Mouse (Mus musculus): ENCODE data around the gene Tasp1. TPM values are rescaled to one million over a fixed set of nuclear protein-coding genes. Genes with fewer than 3 reads are reported as not detected.
"Not testable (repeated sequence)": the region's sequence is repeated elsewhere in the genome, so short reads cannot be mapped to it uniquely, and the experiment has no call there.

Tasp1 gene
- total RNA-seq, 2 experiments from 2014 or later: 27.5 to 30.8 TPM

GRCm38 (mm10) chr2:139906441-139907157 lies 160.0 kb downstream of the Tasp1 start:
- DNase-seq (ENCODE audit: extremely low spot score in 1 of 2, low spot score in 1 of 2): no peak

GRCm38 (mm10) chr2:139891405-139892089 lies 175.1 kb downstream of the Tasp1 start:
- no peak for DNase-seq (ENCODE audit: extremely low spot score in 1 of 2, low spot score in 1 of 2)

GRCm38 (mm10) chr2:139884264-139884637 lies 182.4 kb downstream of the Tasp1 start:
- no peak for DNase-seq (ENCODE audit: extremely low spot score in 1 of 2, low spot score in 1 of 2)

GRCm38 (mm10) chr2:139883581-139884263 lies 182.9 kb downstream of the Tasp1 start:
- DNase-seq (ENCODE audit: extremely low spot score in 1 of 2, low spot score in 1 of 2): peak; percentile 15 to 42

- DNase-seq (ENCODE audit: extremely low spot score in 1 of 2, low spot score in 1 of 2): no peak
Observed at GRCm38 (mm10) chr2:139878052-139878621, 188.5 kb downstream of the Tasp1 start.

- no peak for DNase-seq (ENCODE audit: extremely low spot score in 1 of 2, low spot score in 1 of 2)
Observed at GRCm38 (mm10) chr2:139875876-139876275, 190.7 kb downstream of the Tasp1 start.

- no peak for DNase-seq (ENCODE audit: extremely low spot score in 1 of 2, low spot score in 1 of 2)
Observed at GRCm38 (mm10) chr2:139874173-139874572, 192.4 kb downstream of the Tasp1 start.

GRCm38 (mm10) chr2:139873762-139874161 lies 192.8 kb downstream of the Tasp1 start:
- DNase-seq (ENCODE audit: extremely low spot score in 1 of 2, low spot score in 1 of 2): no peak

- not testable (repeated sequence) for DNase-seq (ENCODE audit: extremely low spot score in 1 of 2, low spot score in 1 of 2)
Observed at GRCm38 (mm10) chr2:139869071-139869470, 197.5 kb downstream of the Tasp1 start.

- not testable (repeated sequence) for DNase-seq (ENCODE audit: extremely low spot score in 1 of 2, low spot score in 1 of 2)
Observed at GRCm38 (mm10) chr2:139863396-139863795, 203.2 kb downstream of the Tasp1 start.

GRCm38 (mm10) chr2:139860133-139860494 lies 206.5 kb downstream of the Tasp1 start:
- no peak for DNase-seq (ENCODE audit: extremely low spot score in 1 of 2, low spot score in 1 of 2)

GRCm38 (mm10) chr2:139859424-139860132 lies 207.0 kb downstream of the Tasp1 start:
- no peak for DNase-seq (ENCODE audit: extremely low spot score in 1 of 2, low spot score in 1 of 2)

- DNase-seq (ENCODE audit: extremely low spot score in 1 of 2, low spot score in 1 of 2): no peak
Observed at GRCm38 (mm10) chr2:139849621-139850020, 217.0 kb downstream of the Tasp1 start.

- no peak for DNase-seq (ENCODE audit: extremely low spot score in 1 of 2, low spot score in 1 of 2)
Observed at GRCm38 (mm10) chr2:139841359-139841758, 225.2 kb downstream of the Tasp1 start.

GRCm38 (mm10) chr2:139840941-139841340 lies 225.7 kb downstream of the Tasp1 start:
- no peak for DNase-seq (ENCODE audit: extremely low spot score in 1 of 2, low spot score in 1 of 2)

- DNase-seq (ENCODE audit: extremely low spot score in 1 of 2, low spot score in 1 of 2): no peak
Observed at GRCm38 (mm10) chr2:139821589-139822378, 244.8 kb downstream of the Tasp1 start.

GRCm38 (mm10) chr2:139817275-139817674 lies 249.3 kb downstream of the Tasp1 start:
- no peak for DNase-seq (ENCODE audit: extremely low spot score in 1 of 2, low spot score in 1 of 2)

GRCm38 (mm10) chr2:139807887-139808286 lies 258.7 kb downstream of the Tasp1 start:
- DNase-seq (ENCODE audit: extremely low spot score in 1 of 2, low spot score in 1 of 2): no peak

GRCm38 (mm10) chr2:139804041-139804440 lies 262.6 kb downstream of the Tasp1 start:
- no peak for DNase-seq (ENCODE audit: extremely low spot score in 1 of 2, low spot score in 1 of 2)
